Mouse (Mus musculus): ENCODE results near the gene Afap1. TPM values are rescaled to one million over a fixed set of nuclear protein-coding genes. Genes with fewer than 3 reads are reported as not detected.

The Afap1 gene
- polyA plus RNA-seq, 1 experiment from 2014 or later = 15.4 TPM

DNA sequence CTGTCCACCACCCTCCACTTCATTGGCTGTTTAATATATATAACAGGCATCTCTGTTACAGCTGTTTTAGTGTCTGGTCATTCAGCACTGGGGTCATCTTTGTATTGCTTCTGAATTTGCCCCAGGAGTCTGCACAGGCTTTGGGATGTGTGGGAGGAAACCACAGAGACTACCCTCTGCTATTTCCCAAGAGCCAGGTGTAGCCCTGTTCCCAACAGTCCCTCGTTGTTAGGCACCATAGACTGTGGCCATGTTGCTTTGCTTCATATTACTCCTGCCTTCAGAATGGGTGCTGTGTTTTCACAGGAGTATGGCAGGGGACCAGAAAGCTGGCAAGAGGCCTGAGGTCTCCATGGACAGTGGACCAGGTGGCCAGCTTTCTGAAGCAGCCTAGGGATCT, 63.1 kb downstream of the Afap1 start:
- 91% methylated on average over 1 of the region's 1 CpGs for WGBS
- Histone ChIP-seq H3K9me3 (no peaks in the 10 kb centered on the region), H3K4me1 (replicated peaks) (peaks cover 5% of the 10 kb centered on the region; the same call in 1 of the 2 replicates), H3K4me2 (no peak overlapping the region), H3K36me3 (peaks cover 83% of the 10 kb centered on the region), H3K27me3 (no peaks in the 10 kb centered on the region), H3K4me3 (replicated peaks) (no peak overlapping the region), H3K9ac (replicated peaks) (no peak overlapping the region), H3K27ac (no peak overlapping the region)
- ATAC-seq (ENCODE audit: insufficient number of reproducible peaks, insufficient read depth, low FRiP score, low TSS enrichment, low read depth) = no peak

- no peak overlapping the region for H3K4me3 ChIP-seq (replicated peaks)
- peaks cover 5% of the 10 kb centered on the region; the same call in 1 of the 2 replicates for H3K4me1 ChIP-seq (replicated peaks)
- no peak overlapping the region for H3K27ac ChIP-seq
- H3K9me3 ChIP-seq = no peaks in the 10 kb centered on the region
- WGBS = 86% methylated on average over 2 of the region's 2 CpGs
- no peak overlapping the region for H3K9ac ChIP-seq (replicated peaks)
- no peak for ATAC-seq (ENCODE audit: insufficient number of reproducible peaks, insufficient read depth, low FRiP score, low TSS enrichment, low read depth)
- H3K4me2 ChIP-seq = no peak overlapping the region
- no peaks in the 10 kb centered on the region for H3K27me3 ChIP-seq
- H3K36me3 ChIP-seq = peaks cover 85% of the 10 kb centered on the region
Observed at GRCm38 (mm10) chr5:35958681-35959080, 65.6 kb downstream of the Afap1 start.

DNA sequence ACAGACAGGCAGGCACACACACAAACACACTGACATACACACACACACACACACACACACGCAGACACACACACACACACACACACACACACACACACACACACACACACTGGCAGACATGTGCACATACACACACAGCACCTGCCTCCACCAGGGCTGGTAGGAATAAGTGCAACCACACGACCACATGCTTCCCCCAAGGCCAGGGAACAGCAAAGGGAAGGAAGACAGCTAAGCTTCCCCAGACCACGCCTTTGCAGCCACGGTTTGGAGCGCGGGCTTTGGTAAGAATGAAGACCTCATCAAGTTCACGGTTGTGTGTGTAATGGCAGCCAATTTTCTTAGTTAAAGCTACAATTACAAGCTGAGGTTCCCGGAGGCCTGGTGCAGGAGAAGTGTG, 67.0 kb downstream of the Afap1 start:
- H3K36me3 ChIP-seq = peaks cover 87% of the 10 kb centered on the region
- H3K4me2 ChIP-seq = no peak overlapping the region
- no peaks in the 10 kb centered on the region for H3K9me3 ChIP-seq
- no peaks in the 10 kb centered on the region for H3K4me1 ChIP-seq (replicated peaks)
- no peak overlapping the region for H3K9ac ChIP-seq (replicated peaks)
- no peak for ATAC-seq (ENCODE audit: insufficient number of reproducible peaks, insufficient read depth, low FRiP score, low TSS enrichment, low read depth)
- no peak overlapping the region for H3K4me3 ChIP-seq (replicated peaks)
- no peak overlapping the region for H3K27ac ChIP-seq
- WGBS = 83% methylated on average over 7 of the region's 8 CpGs
- no peaks in the 10 kb centered on the region for H3K27me3 ChIP-seq

DNA sequence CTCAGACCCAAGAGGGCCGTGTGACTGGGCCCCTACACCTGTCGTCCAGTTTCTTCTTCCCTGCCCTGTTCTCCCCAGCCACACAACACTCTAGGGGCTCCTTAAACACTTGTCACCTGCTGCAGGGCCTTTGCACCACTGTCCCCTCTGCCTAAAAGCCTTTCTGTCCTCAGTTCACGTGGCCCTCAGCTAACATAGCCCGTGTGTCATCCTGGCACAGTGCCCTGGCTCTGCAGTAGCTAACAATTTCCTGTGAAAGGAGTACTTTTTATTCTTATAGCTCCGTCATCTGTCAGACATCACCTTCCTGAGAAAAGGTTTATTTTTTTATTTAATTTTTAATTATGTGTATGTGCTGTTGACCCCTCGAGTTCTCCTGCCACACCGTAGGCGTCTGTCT, 68.2 kb downstream of the Afap1 start:
- Histone ChIP-seq H3K4me2 (no peak overlapping the region), H3K4me1 (replicated peaks) (no peaks in the 10 kb centered on the region), H3K9ac (replicated peaks) (no peak overlapping the region), H3K27me3 (no peaks in the 10 kb centered on the region), H3K4me3 (replicated peaks) (no peak overlapping the region), H3K36me3 (peaks cover 87% of the 10 kb centered on the region), H3K27ac (no peak overlapping the region; the same call in 1 of the 2 replicates), H3K9me3 (0 out of 2 replicates have a peak, but pooled peaks cover 2% of the 10 kb centered on the region)
- ATAC-seq (ENCODE audit: insufficient number of reproducible peaks, insufficient read depth, low FRiP score, low TSS enrichment, low read depth) = no peak
- WGBS = 76% methylated on average over 8 of the region's 8 CpGs

- Histone ChIP-seq H3K4me1 (replicated peaks) (no peaks in the 10 kb centered on the region), H3K9ac (replicated peaks) (no peak overlapping the region), H3K4me2 (no peak overlapping the region), H3K27me3 (no peaks in the 10 kb centered on the region), H3K4me3 (replicated peaks) (no peak overlapping the region), H3K36me3 (peaks cover 90% of the 10 kb centered on the region), H3K9me3 (0 out of 2 replicates have a peak, but pooled peaks cover 5% of the 10 kb centered on the region), H3K27ac (no peak overlapping the region)
- 83% methylated on average over 9 of the region's 9 CpGs for WGBS
- no peak for ATAC-seq (ENCODE audit: insufficient number of reproducible peaks, insufficient read depth, low FRiP score, low TSS enrichment, low read depth)
Observed at GRCm38 (mm10) chr5:35963635-35964034, 70.5 kb downstream of the Afap1 start.

GRCm38 (mm10) chr5:35965036-35965435, 71.9 kb downstream of the Afap1 start:
- H3K4me3 ChIP-seq (replicated peaks) = no peak overlapping the region
- no peaks in the 10 kb centered on the region for H3K4me1 ChIP-seq (replicated peaks)
- H3K4me2 ChIP-seq = no peak overlapping the region
- peaks cover 99% of the 10 kb centered on the region for H3K36me3 ChIP-seq
- WGBS = 45% methylated on average over 5 of the region's 5 CpGs
- no peaks in the 10 kb centered on the region for H3K27me3 ChIP-seq
- no peak overlapping the region for H3K9ac ChIP-seq (replicated peaks)
- 0 out of 2 replicates have a peak, but pooled peaks cover 5% of the 10 kb centered on the region for H3K9me3 ChIP-seq
- H3K27ac ChIP-seq = no peak overlapping the region
- ATAC-seq (ENCODE audit: insufficient number of reproducible peaks, insufficient read depth, low FRiP score, low TSS enrichment, low read depth) = no peak

DNA sequence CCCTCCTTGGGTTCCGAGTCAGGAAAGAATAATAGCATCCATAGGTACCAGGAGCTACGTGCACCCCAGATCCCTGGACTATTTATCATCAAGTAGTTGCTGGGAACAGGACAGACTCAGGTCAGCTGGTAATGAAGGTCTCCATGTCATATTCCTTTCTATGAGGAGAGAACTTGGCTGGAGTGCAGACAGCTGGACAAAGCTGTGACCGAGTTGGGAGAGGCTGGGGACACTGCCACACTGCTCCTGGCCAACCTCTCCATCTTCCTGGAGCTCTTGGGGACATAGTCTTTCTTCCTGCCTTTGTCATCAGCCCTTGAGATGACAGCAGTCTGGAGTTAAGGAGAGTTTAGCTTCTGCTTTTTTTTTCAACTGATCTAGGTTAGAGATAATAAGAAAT, 76.7 kb downstream of the Afap1 start:
- no peaks in the 10 kb centered on the region for H3K4me1 ChIP-seq (replicated peaks)
- no peak overlapping the region for H3K4me2 ChIP-seq
- 0 out of 2 replicates have a peak, but pooled peaks cover 5% of the 10 kb centered on the region for H3K9me3 ChIP-seq
- 85% methylated on average over 3 of the region's 3 CpGs for WGBS
- H3K36me3 ChIP-seq = peaks cover 86% of the 10 kb centered on the region
- H3K27ac ChIP-seq = no peak overlapping the region
- no peak overlapping the region for H3K4me3 ChIP-seq (replicated peaks)
- H3K27me3 ChIP-seq = no peaks in the 10 kb centered on the region
- no peak for ATAC-seq (ENCODE audit: insufficient number of reproducible peaks, insufficient read depth, low FRiP score, low TSS enrichment, low read depth)
- no peak overlapping the region for H3K9ac ChIP-seq (replicated peaks)

DNA sequence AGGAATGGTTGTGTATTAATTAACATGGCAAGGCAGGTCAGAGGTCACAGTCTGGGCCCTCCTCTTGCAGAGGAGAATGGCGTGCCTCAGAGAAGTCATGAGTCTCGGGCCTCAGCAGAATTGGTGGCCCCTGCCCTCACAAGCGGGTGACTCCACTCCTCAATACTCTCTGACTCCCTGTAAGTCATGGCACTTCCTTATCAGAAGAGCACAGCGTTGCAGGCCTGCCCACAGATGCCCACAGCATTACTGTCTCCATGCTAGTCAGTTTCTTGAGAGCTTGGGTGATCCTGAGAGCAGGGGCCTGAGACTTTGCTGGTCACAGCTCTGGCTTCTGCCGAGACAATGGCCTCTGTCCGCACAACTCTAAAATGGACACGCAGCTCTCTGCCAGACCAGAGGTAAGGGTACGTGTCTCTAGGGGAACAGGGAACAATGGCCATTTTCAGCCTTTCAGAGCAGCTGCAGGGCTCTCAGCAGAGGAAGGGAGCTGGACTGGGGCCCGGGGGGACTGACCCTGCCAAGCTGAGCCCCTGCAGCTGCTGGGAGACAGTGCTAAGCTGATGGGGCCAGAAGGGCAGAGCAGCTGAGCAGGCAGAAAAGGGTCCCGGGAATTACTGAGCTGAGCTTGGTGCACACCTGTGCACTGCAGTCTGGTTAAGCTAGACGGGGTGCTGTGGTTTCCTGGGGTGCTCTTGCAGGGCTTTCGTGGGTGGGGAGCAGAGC, 77.4 kb downstream of the Afap1 start:
- ATAC-seq (ENCODE audit: insufficient number of reproducible peaks, insufficient read depth, low FRiP score, low TSS enrichment, low read depth) = no peak
- Histone ChIP-seq H3K36me3 (peaks cover 79% of the 10 kb centered on the region), H3K27ac (peak overlapping the region; percentile 47), H3K27me3 (no peaks in the 10 kb centered on the region), H3K4me3 (replicated peaks) (no peak overlapping the region), H3K4me1 (replicated peaks) (no peaks in the 10 kb centered on the region), H3K9me3 (0 out of 2 replicates have a peak, but pooled peaks cover 5% of the 10 kb centered on the region), H3K4me2 (no peak overlapping the region), H3K9ac (replicated peaks) (no peak overlapping the region)
- 74% methylated on average over 12 of the region's 12 CpGs for WGBS

DNA sequence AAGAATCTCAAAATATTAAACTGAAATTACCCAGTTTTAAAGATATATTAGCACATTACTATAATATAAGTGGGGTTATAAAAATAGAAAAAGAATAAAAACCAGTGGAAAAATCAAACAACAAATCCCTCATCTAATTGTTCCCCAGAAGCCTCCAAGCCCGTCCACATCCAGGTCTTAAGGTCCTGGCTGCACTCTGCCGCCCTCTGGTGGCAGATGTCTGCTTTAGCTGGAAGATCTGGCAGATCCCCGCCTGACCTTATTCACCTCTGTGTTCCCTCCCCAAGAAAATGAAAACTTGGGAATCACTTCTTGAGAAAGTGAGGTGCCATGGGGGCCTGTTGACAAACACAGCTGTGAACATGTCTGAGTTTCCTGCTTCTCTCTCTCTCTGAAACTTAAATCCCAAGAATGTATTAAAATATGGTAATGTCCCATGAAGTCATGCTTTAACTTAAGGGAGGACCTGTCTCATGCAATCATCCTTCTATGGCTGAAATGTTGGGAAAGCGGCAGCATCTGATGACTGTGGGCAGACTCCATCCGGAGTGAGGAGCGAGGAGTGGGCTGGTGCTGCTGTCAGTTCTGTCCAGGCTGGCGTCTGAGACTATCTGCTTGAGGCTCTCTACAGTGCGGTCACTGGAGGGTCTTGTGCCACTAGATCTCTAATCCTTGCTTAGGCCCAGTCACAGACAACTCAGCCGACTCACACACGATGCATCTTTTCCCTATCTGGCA, 78.9 kb downstream of the Afap1 start:
- Histone ChIP-seq H3K4me3 (replicated peaks) (no peak overlapping the region), H3K4me1 (replicated peaks) (no peaks in the 10 kb centered on the region), H3K9me3 (no peaks in the 10 kb centered on the region), H3K4me2 (no peak overlapping the region), H3K27me3 (no peaks in the 10 kb centered on the region), H3K27ac (no peak overlapping the region), H3K9ac (replicated peaks) (no peak overlapping the region), H3K36me3 (peaks cover 75% of the 10 kb centered on the region)
- ATAC-seq (ENCODE audit: insufficient number of reproducible peaks, insufficient read depth, low FRiP score, low TSS enrichment, low read depth) = no peak
- WGBS = 66% methylated on average over 10 of the region's 10 CpGs

DNA sequence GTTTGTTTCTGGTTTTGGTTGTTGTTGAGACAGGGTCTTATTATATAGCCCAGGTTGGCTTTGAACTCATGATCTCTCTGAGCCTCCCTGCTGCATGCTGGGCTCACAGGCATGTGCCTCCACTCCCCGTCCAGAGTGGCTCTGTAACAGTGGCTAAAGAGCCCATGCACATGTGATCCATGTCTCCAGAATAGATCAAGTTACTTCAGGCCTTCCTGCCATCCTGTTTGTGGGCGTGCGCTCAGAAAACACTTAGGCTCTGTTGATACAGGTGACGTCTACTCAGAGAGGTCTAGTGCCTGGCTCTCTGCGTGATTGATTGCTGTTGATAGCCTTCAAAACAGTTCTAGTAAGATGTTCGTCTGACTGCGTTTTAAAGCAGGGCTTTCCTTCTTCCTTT, 79.6 kb downstream of the Afap1 start:
- H3K36me3 ChIP-seq = peaks cover 75% of the 10 kb centered on the region
- H3K27me3 ChIP-seq = no peaks in the 10 kb centered on the region
- H3K27ac ChIP-seq = no peak overlapping the region
- no peak overlapping the region for H3K4me3 ChIP-seq (replicated peaks)
- 63% methylated on average over 7 of the region's 7 CpGs for WGBS
- H3K4me2 ChIP-seq = no peak overlapping the region
- ATAC-seq (ENCODE audit: insufficient number of reproducible peaks, insufficient read depth, low FRiP score, low TSS enrichment, low read depth) = no peak
- H3K9ac ChIP-seq (replicated peaks) = no peak overlapping the region
- H3K4me1 ChIP-seq (replicated peaks) = no peaks in the 10 kb centered on the region
- no peaks in the 10 kb centered on the region for H3K9me3 ChIP-seq

DNA sequence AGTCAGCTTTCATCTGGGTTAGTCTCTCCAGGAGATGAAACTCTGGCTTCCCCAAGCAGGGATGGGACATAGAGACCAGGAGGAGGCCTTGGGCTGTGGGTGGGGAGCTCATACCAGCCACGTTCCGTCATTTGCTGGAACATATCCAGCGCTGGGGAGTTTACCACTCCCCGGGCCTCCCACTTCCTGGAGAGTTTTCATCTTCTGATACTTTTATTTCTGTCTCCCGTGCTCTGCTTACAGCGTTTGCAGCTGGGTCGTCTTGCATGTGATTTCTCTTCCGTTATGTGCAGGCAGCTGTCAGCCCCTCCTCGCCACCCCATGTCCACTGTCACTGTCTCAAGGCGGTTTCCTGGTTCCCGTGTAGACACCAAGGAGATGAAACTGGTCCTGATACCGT, 80.7 kb downstream of the Afap1 start:
- Histone ChIP-seq H3K4me1 (replicated peaks) (no peaks in the 10 kb centered on the region), H3K4me2 (no peak overlapping the region), H3K9ac (replicated peaks) (no peak overlapping the region), H3K36me3 (peaks cover 76% of the 10 kb centered on the region), H3K27me3 (no peaks in the 10 kb centered on the region), H3K27ac (0 out of 2 replicates have a peak overlapping the region, but pooled peaks have one; percentile 7), H3K9me3 (no peaks in the 10 kb centered on the region), H3K4me3 (replicated peaks) (no peak overlapping the region)
- no peak for ATAC-seq (ENCODE audit: insufficient number of reproducible peaks, insufficient read depth, low FRiP score, low TSS enrichment, low read depth)
- 70% methylated on average over 12 of the region's 12 CpGs for WGBS

All from limb, embryonic 12.5 days (tissue).